Mouse (Mus musculus): ENCODE results near the gene Acot12. TPM values are rescaled to one million over a fixed set of nuclear protein-coding genes. Genes with fewer than 3 reads are reported as not detected.

The Acot12 gene
- polyA plus RNA-seq, 1 experiment, result not detected

- peaks cover 2% of the 10 kb centered on the region for H3K27me3 ChIP-seq (replicated peaks)
- H3K36me3 ChIP-seq (replicated peaks; ENCODE audit: low read length), result no peaks in the 10 kb centered on the region
- H3K4me3 ChIP-seq (replicated peaks), result no peak overlapping the region
- TF ChIP-seq FLI1 (IDR thresholded peaks at IDR 0.05; ENCODE audit: low read length) (no peak), GATA1 (IDR thresholded peaks at IDR 0.05; ENCODE audit: borderline replicate concordance, low read length) (no peak)
- no peaks in the 10 kb centered on the region for H3K9me3 ChIP-seq
- peaks cover 13% of the 10 kb centered on the region for H3K4me1 ChIP-seq
Measured at GRCm38 (mm10) chr13:91725130-91725529, 16.2 kb upstream of the Acot12 start.

DNA sequence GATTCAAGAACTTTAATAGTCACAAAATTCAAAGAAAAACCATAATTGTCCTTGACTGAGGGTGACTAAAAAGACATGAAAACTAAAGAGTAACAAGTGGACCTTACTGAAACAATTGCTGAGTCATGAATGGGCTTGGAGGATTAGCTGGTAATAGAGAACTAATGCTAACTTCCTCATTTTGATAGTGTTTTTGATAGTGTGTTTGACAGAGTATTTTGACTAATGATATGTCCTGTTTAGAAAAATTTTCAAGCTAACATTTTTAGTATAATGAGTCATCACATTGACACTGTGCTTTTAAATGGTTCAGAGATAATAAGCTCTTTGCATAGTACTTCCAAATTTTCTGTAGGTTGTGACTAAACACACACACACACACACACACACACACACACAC, 13.4 kb upstream of the Acot12 start:
- TF ChIP-seq GATA1 (IDR thresholded peaks at IDR 0.05; ENCODE audit: borderline replicate concordance, low read length) (no peak), FLI1 (IDR thresholded peaks at IDR 0.05; ENCODE audit: low read length) (no peak)
- Histone ChIP-seq H3K4me3 (replicated peaks) (no peak overlapping the region), H3K27me3 (replicated peaks) (peaks cover 2% of the 10 kb centered on the region), H3K36me3 (replicated peaks; ENCODE audit: low read length) (no peaks in the 10 kb centered on the region), H3K4me1 (peaks cover 13% of the 10 kb centered on the region), H3K9me3 (no peaks in the 10 kb centered on the region)

GRCm38 (mm10) chr13:91737191-91737590, 4.1 kb upstream of the Acot12 start:
- no peak overlapping the region for H3K4me3 ChIP-seq (replicated peaks)
- H3K4me1 ChIP-seq, result peaks cover 16% of the 10 kb centered on the region
- H3K9me3 ChIP-seq, result peaks cover 7% of the 10 kb centered on the region
- peaks cover 18% of the 10 kb centered on the region for H3K27me3 ChIP-seq (replicated peaks)
- no peaks in the 10 kb centered on the region for H3K36me3 ChIP-seq (replicated peaks; ENCODE audit: low read length)
- TF ChIP-seq FLI1 (IDR thresholded peaks at IDR 0.05; ENCODE audit: low read length) (no peak), GATA1 (IDR thresholded peaks at IDR 0.05; ENCODE audit: borderline replicate concordance, low read length) (no peak)

GRCm38 (mm10) chr13:91740851-91741250, 461 bp upstream of the Acot12 start:
- Histone ChIP-seq H3K36me3 (replicated peaks; ENCODE audit: low read length) (no peaks in the 10 kb centered on the region), H3K9me3 (peaks cover 7% of the 10 kb centered on the region), H3K4me1 (peaks cover 13% of the 10 kb centered on the region), H3K27me3 (replicated peaks) (peaks cover 27% of the 10 kb centered on the region), H3K4me3 (replicated peaks) (no peak overlapping the region)
- TF ChIP-seq GATA1 (IDR thresholded peaks at IDR 0.05; ENCODE audit: borderline replicate concordance, low read length) (no peak), FLI1 (IDR thresholded peaks at IDR 0.05; ENCODE audit: low read length) (no peak)

- Histone ChIP-seq H3K9me3 (peaks cover 15% of the 10 kb centered on the region), H3K36me3 (replicated peaks; ENCODE audit: low read length) (no peaks in the 10 kb centered on the region), H3K4me1 (peaks cover 15% of the 10 kb centered on the region), H3K4me3 (replicated peaks) (no peak overlapping the region), H3K27me3 (replicated peaks) (peaks cover 27% of the 10 kb centered on the region)
- no peak for TF ChIP-seq FLI1 (IDR thresholded peaks at IDR 0.05; ENCODE audit: low read length)
- no peak for TF ChIP-seq GATA1 (IDR thresholded peaks at IDR 0.05; ENCODE audit: borderline replicate concordance, low read length)
Measured at GRCm38 (mm10) chr13:91743180-91743579, 1.9 kb downstream of the Acot12 start.

DNA sequence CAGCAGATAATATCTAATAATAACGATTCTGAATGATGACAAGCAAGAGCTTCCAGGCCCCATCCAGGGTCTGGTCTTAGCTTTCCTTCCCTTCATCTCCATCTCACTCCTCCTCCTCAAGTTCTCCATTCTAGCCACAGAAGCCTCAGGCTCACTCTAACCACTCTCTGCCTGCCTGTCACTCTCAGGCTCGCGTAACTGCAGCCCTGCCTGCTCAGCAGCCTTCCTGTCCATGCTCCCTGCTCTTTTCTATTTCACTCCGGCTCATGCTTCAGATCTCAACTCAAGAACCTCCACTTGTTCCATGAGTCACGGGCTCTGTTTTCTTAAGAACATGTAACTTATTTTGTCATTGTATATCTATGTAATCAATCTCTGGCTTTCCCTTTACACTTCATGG, 5.2 kb downstream of the Acot12 start:
- Histone ChIP-seq H3K9me3 (peaks cover 10% of the 10 kb centered on the region), H3K27me3 (replicated peaks) (peaks cover 14% of the 10 kb centered on the region), H3K4me1 (peaks cover 9% of the 10 kb centered on the region), H3K4me3 (replicated peaks) (no peak overlapping the region), H3K36me3 (replicated peaks; ENCODE audit: low read length) (no peaks in the 10 kb centered on the region)
- TF ChIP-seq FLI1 (IDR thresholded peaks at IDR 0.05; ENCODE audit: low read length), result no peak

- Histone ChIP-seq H3K9me3 (peaks cover 8% of the 10 kb centered on the region), H3K4me3 (replicated peaks) (no peak overlapping the region), H3K27me3 (replicated peaks) (peaks cover 2% of the 10 kb centered on the region), H3K4me1 (peaks cover 5% of the 10 kb centered on the region; the same call in 1 of the 2 replicates), H3K36me3 (replicated peaks; ENCODE audit: low read length) (no peaks in the 10 kb centered on the region)
- TF ChIP-seq GATA1 (IDR thresholded peaks at IDR 0.05; ENCODE audit: borderline replicate concordance, low read length), result no peak
- no peak for TF ChIP-seq FLI1 (IDR thresholded peaks at IDR 0.05; ENCODE audit: low read length)
Measured at GRCm38 (mm10) chr13:91748401-91748800, 7.1 kb downstream of the Acot12 start.

- H3K36me3 ChIP-seq (replicated peaks; ENCODE audit: low read length), result no peaks in the 10 kb centered on the region
- H3K4me1 ChIP-seq, result peaks cover 9% of the 10 kb centered on the region; the same call in 1 of the 2 replicates
- H3K4me3 ChIP-seq (replicated peaks), result no peak overlapping the region
- peaks cover 8% of the 10 kb centered on the region for H3K9me3 ChIP-seq
- TF ChIP-seq FLI1 (IDR thresholded peaks at IDR 0.05; ENCODE audit: low read length), result no peak
- no peak for TF ChIP-seq GATA1 (IDR thresholded peaks at IDR 0.05; ENCODE audit: borderline replicate concordance, low read length)
- H3K27me3 ChIP-seq (replicated peaks), result peaks cover 4% of the 10 kb centered on the region
Measured at GRCm38 (mm10) chr13:91749981-91750380, 8.7 kb downstream of the Acot12 start.

GRCm38 (mm10) chr13:91753724-91754123, 12.4 kb downstream of the Acot12 start:
- Histone ChIP-seq H3K4me1 (0 out of 2 replicates have a peak, but pooled peaks cover 4% of the 10 kb centered on the region), H3K36me3 (replicated peaks; ENCODE audit: low read length) (no peaks in the 10 kb centered on the region), H3K9me3 (no peaks in the 10 kb centered on the region), H3K27me3 (replicated peaks) (peaks cover 4% of the 10 kb centered on the region), H3K4me3 (replicated peaks) (no peak overlapping the region)
- no peak for TF ChIP-seq GATA1 (IDR thresholded peaks at IDR 0.05; ENCODE audit: borderline replicate concordance, low read length)
- no peak for TF ChIP-seq FLI1 (IDR thresholded peaks at IDR 0.05; ENCODE audit: low read length)

GRCm38 (mm10) chr13:91754762-91755161, 13.4 kb downstream of the Acot12 start:
- H3K4me3 ChIP-seq (replicated peaks), result no peak overlapping the region
- H3K36me3 ChIP-seq (replicated peaks; ENCODE audit: low read length), result no peaks in the 10 kb centered on the region
- H3K27me3 ChIP-seq (replicated peaks), result peaks cover 4% of the 10 kb centered on the region
- H3K4me1 ChIP-seq, result peaks cover 5% of the 10 kb centered on the region; the same call in 1 of the 2 replicates
- TF ChIP-seq FLI1 (IDR thresholded peaks at IDR 0.05; ENCODE audit: low read length) (no peak), GATA1 (IDR thresholded peaks at IDR 0.05; ENCODE audit: borderline replicate concordance, low read length) (no peak)
- H3K9me3 ChIP-seq, result no peaks in the 10 kb centered on the region

- no peak overlapping the region for H3K4me3 ChIP-seq (replicated peaks)
- TF ChIP-seq FLI1 (IDR thresholded peaks at IDR 0.05; ENCODE audit: low read length), result no peak
- TF ChIP-seq GATA1 (IDR thresholded peaks at IDR 0.05; ENCODE audit: borderline replicate concordance, low read length), result no peak
- H3K9me3 ChIP-seq, result no peaks in the 10 kb centered on the region
- no peaks in the 10 kb centered on the region for H3K36me3 ChIP-seq (replicated peaks; ENCODE audit: low read length)
- peaks cover 11% of the 10 kb centered on the region for H3K4me1 ChIP-seq
- peaks cover 4% of the 10 kb centered on the region for H3K27me3 ChIP-seq (replicated peaks)
Measured at GRCm38 (mm10) chr13:91756230-91756629, 14.9 kb downstream of the Acot12 start.
